ENCODE assay signal across 22 mouse cellular contexts in genomic region chr13:110219195-110219594, GRCm38 (mm10).
A peak's percentile ranks its signal among the peaks of the same experiment; 100 is the strongest.
DNase-seq lines count a peak whose midpoint lies in the region; ATAC-seq and TF ChIP-seq lines count a peak whose summit lies in the region.
"Had no signal": no experiment of that assay in that cellular context is flagged by ENCODE, and none has a peak within 500 bp of the region (broad histone marks: within the 10 kb centered on the region; RNA-seq: fewer than 3 reads in every experiment).

No protein-coding gene starts in this region.

- no peak overlapping the region for H3K4me3 ChIP-seq in midbrain, embryonic 13.5 days (replicated peaks)
- H3K4me3 ChIP-seq in midbrain, embryonic 11.5 days (ENCODE audit: low read depth, low read length): no peak overlapping the region
- H3K4me3 ChIP-seq in hindbrain, embryonic 16.5 days (ENCODE audit: low read length): no peak overlapping the region
- H3K4me3 ChIP-seq in olfactory bulb, adult 2 months (ENCODE audit: insufficient read depth, low read depth, low read length): no peak overlapping the region
- H3K4me3 ChIP-seq: embryonic facial prominence, embryonic 12.5 days; erythroblast, embryonic 14.5 days; heart, embryonic 15.5 days; lung, embryonic 15.5 days; neural tube, embryonic 12.5 days had no signal

- TF ChIP-seq POLR2A in olfactory bulb, adult 2 months (IDR thresholded peaks at IDR 0.05; ENCODE audit: insufficient read depth, low read depth, low read length): no peak

- H3K9me3 ChIP-seq in midbrain, embryonic 13.5 days: no peaks in the 10 kb centered on the region
- no peaks in the 10 kb centered on the region for H3K9me3 ChIP-seq in midbrain, embryonic 11.5 days (ENCODE audit: control insufficient read depth, low read length)
- no peaks in the 10 kb centered on the region for H3K9me3 ChIP-seq in hindbrain, embryonic 16.5 days (ENCODE audit: control insufficient read depth, low read length)
- H3K9me3 ChIP-seq: embryonic facial prominence, embryonic 12.5 days; heart, embryonic 15.5 days; lung, embryonic 15.5 days; neural tube, embryonic 12.5 days had no signal

- H3K4me2 ChIP-seq in midbrain, embryonic 13.5 days (replicated peaks): no peak overlapping the region
- H3K4me2 ChIP-seq in midbrain, embryonic 11.5 days: no peak overlapping the region
- H3K4me2 ChIP-seq in hindbrain, embryonic 16.5 days (ENCODE audit: low read length): no peak overlapping the region
- H3K4me2 ChIP-seq: embryonic facial prominence, embryonic 12.5 days; heart, embryonic 15.5 days; lung, embryonic 15.5 days; neural tube, embryonic 12.5 days had no signal

- H3K9ac ChIP-seq in midbrain, embryonic 13.5 days (replicated peaks): no peak overlapping the region
- no peak overlapping the region for H3K9ac ChIP-seq in midbrain, embryonic 11.5 days (ENCODE audit: low read length)
- no peak overlapping the region for H3K9ac ChIP-seq in hindbrain, embryonic 16.5 days (ENCODE audit: low read depth, low read length)
- H3K9ac ChIP-seq: embryonic facial prominence, embryonic 12.5 days; heart, embryonic 15.5 days; liver, embryonic 14.5 days; lung, embryonic 15.5 days; neural tube, embryonic 12.5 days had no signal

- H3K36me3 ChIP-seq in midbrain, embryonic 13.5 days: no peaks in the 10 kb centered on the region; the same call in 1 of the 2 replicates
- H3K36me3 ChIP-seq in midbrain, embryonic 11.5 days (ENCODE audit: control insufficient read depth, insufficient read depth, low read length): no peaks in the 10 kb centered on the region
- H3K36me3 ChIP-seq in hindbrain, embryonic 16.5 days (ENCODE audit: control insufficient read depth, insufficient read depth, low read length): no peaks in the 10 kb centered on the region
- H3K36me3 ChIP-seq: embryonic facial prominence, embryonic 12.5 days; heart, embryonic 15.5 days; lung, embryonic 15.5 days; neural tube, embryonic 12.5 days had no signal

- WGBS in midbrain, embryonic 13.5 days: 40% methylated on average over 7 of the region's 7 CpGs
- 71% methylated on average over 7 of the region's 7 CpGs for WGBS in midbrain, embryonic 11.5 days
- WGBS in hindbrain, embryonic 16.5 days: 30% methylated on average over 7 of the region's 7 CpGs
- WGBS in olfactory bulb, adult 2 months: 60% methylated on average over 7 of the region's 7 CpGs

- no peak; the same call in 1 of the 2 replicates for ATAC-seq in midbrain, embryonic 13.5 days
- no peak for ATAC-seq in midbrain, embryonic 11.5 days (ENCODE audit: low FRiP score)
- 0 out of 2 replicates have a peak, but pooled peaks have one; percentile 34 for ATAC-seq in hindbrain, embryonic 16.5 days

- H3K4me1 ChIP-seq in midbrain, embryonic 13.5 days (replicated peaks): peaks cover 11% of the 10 kb centered on the region
- H3K4me1 ChIP-seq in midbrain, embryonic 11.5 days (ENCODE audit: control insufficient read depth, insufficient read depth, low read length): no peaks in the 10 kb centered on the region
- H3K4me1 ChIP-seq in hindbrain, embryonic 16.5 days (ENCODE audit: control insufficient read depth, insufficient read depth, low read depth, low read length): no peaks in the 10 kb centered on the region
- no peaks in the 10 kb centered on the region for H3K4me1 ChIP-seq in olfactory bulb, adult 2 months (ENCODE audit: control insufficient read depth, insufficient read depth, low read length)
- H3K4me1 ChIP-seq: embryonic facial prominence, embryonic 12.5 days; heart, embryonic 15.5 days; lung, embryonic 15.5 days; neural tube, embryonic 12.5 days had no signal

- no peak for TF ChIP-seq CTCF in olfactory bulb, adult 2 months (IDR thresholded peaks at IDR 0.05; ENCODE audit: insufficient read depth, low read depth, low read length)

- H3K27me3 ChIP-seq in midbrain, embryonic 13.5 days: no peaks in the 10 kb centered on the region
- no peaks in the 10 kb centered on the region for H3K27me3 ChIP-seq in midbrain, embryonic 11.5 days (ENCODE audit: control insufficient read depth, insufficient read depth, low read length)
- no peaks in the 10 kb centered on the region for H3K27me3 ChIP-seq in hindbrain, embryonic 16.5 days (replicated peaks; ENCODE audit: control insufficient read depth, insufficient read depth, low read length)
- H3K27me3 ChIP-seq: CH12.LX; embryonic facial prominence, embryonic 12.5 days; heart, embryonic 15.5 days; lung, embryonic 15.5 days; neural tube, embryonic 12.5 days had no signal

- peak overlapping the region; percentile 58 for H3K27ac ChIP-seq in midbrain, embryonic 13.5 days
- H3K27ac ChIP-seq in midbrain, embryonic 11.5 days (ENCODE audit: low read depth, low read length): no peak overlapping the region
- no peak overlapping the region for H3K27ac ChIP-seq in hindbrain, embryonic 16.5 days (ENCODE audit: low read depth, low read length)
- peak overlapping the region; percentile 75; the same call in 1 of the 2 replicates for H3K27ac ChIP-seq in olfactory bulb, adult 2 months (ENCODE audit: insufficient read depth, low read depth, low read length)
- H3K27ac ChIP-seq: embryonic facial prominence, embryonic 12.5 days; heart, embryonic 15.5 days; liver, embryonic 14.5 days; lung, embryonic 15.5 days; macrophage; neural tube, embryonic 12.5 days had no signal

- no peak for DNase-seq in midbrain, embryonic 11.5 days (ENCODE audit: low spot score, missing footprints)
- DNase-seq in fat pad, adult 2 months (ENCODE audit: extremely low read depth, low read depth, low spot score): peak; percentile 31
- DNase-seq in lung, postnatal 14 days: no peak
- no peak for DNase-seq in T-cell, adult 2 months (ENCODE audit: low spot score)
- DNase-seq: adrenal gland, adult 2 months; cerebellum, adult 9-11 months; kidney, adult 18-20 months; kidney, postnatal 10 days; right cerebral cortex, postnatal 14 days; spleen, adult 18-20 months; thymus, postnatal 4 days had no signal

Comparison
In these comparisons a context has a peak if more than half of its experiments do, and no peak if none do; other contexts are left out.
1. H3K27ac ChIP-seq: peak in midbrain, embryonic 13.5 days (single experiment) and olfactory bulb, adult 2 months (single experiment); none in midbrain, embryonic 11.5 days (single experiment) and hindbrain, embryonic 16.5 days (single experiment).